Mouse (Mus musculus) midbrain, postnatal 0 days (tissue): ENCODE data around the gene Tspan31. TPM values are rescaled to one million over a fixed set of nuclear protein-coding genes. Genes with fewer than 3 reads are reported as not detected.

ENCODE experiments used
- ATAC-seq: fragments of 200-750 bp; cut with Nextera tagmentation; 2 replicates; pipeline ENCODE4 v1.8.0; 2017; ENCODE audit warnings: moderate number of reproducible peaks, mild to moderate bottlenecking, moderate TSS enrichment, moderate library complexity; ENCODE audit not compliant: low FRiP score
- DNase-seq: peaks from one replicate; pipeline ENCODE4 v3.0.0-alpha.2; 2015; ENCODE audit warnings: low spot score
- H3K27ac ChIP-seq: fragments of 300-500 bp; sonication (generic); 2 replicates; pipeline ENCODE4 v1.5.1; 2014; ENCODE audit warnings: low read depth, mild to moderate bottlenecking, low read length, mixed read lengths
- H3K27me3 ChIP-seq: fragments of 300-500 bp; sonication (generic); 2 replicates; pipeline ENCODE4 v1.6.1; 2014; ENCODE audit warnings: low read length, control low read depth, mixed read lengths; ENCODE audit not compliant: insufficient read depth
- H3K36me3 ChIP-seq: fragments of 300-500 bp; sonication (generic); 2 replicates; pipeline ENCODE4 v1.6.1; 2014; ENCODE audit warnings: low read length, control low read depth, mixed read lengths; ENCODE audit not compliant: insufficient read depth
- H3K4me1 ChIP-seq: fragments of 300-500 bp; sonication (generic); 2 replicates; pipeline ENCODE4 v1.6.1; 2014; ENCODE audit warnings: mild to moderate bottlenecking, control low read depth, antibody characterized with exemption, low read length, mixed read lengths; ENCODE audit not compliant: insufficient read depth
- H3K4me2 ChIP-seq: fragments of 300-500 bp; sonication (generic); 2 replicates; pipeline ENCODE4 v1.6.1; 2014; ENCODE audit warnings: low read depth, mild to moderate bottlenecking, low read length, mixed read lengths; ENCODE audit not compliant: poor library complexity, severe bottlenecking
- H3K4me3 ChIP-seq: fragments of 300-500 bp; sonication (generic); 2 replicates; pipeline ENCODE4 v1.5.1; 2014; ENCODE audit warnings: low read depth, mild to moderate bottlenecking, low read length, moderate library complexity
- H3K9ac ChIP-seq: fragments of 300-500 bp; sonication (generic); replicated peaks from 2 replicates; pipeline ENCODE4 v1.6.1; 2014; ENCODE audit warnings: mild to moderate bottlenecking, low read length, moderate library complexity, mixed read lengths; ENCODE audit not compliant: poor library complexity, severe bottlenecking
- H3K9me3 ChIP-seq: fragments of 300-500 bp; sonication (generic); 2 replicates; pipeline ENCODE4 v1.6.1; 2016; ENCODE audit warnings: low read length, control low read depth
- CTCF ChIP-seq: IDR thresholded peaks from 2 replicates; pipeline ENCODE4 v1.5.1; 2016; ENCODE audit warnings: antibody characterized with exemption, mild to moderate bottlenecking
- WGBS: fragments of 180-500 bp; shearing (Covaris S2); extraction: QIAGEN DNeasy Blood & Tissue Kit; methylation state at CpG from one replicate; pipeline ENCODE4 v1.1.7; 2014; 5-methylcytosine and 5-hydroxymethylcytosine counted together
- polyA plus RNA-seq: library from polyadenylated mRNA; unstranded; fragments of >200 nt; fragmentation: Nextera tagmentation; extraction: Ambion mirVana; gene quantifications from 2 replicates; pipeline ENCODE4 v1.2.1, GENCODE M21; 2015
- total RNA-seq: library from RNA; depleted of rRNA; stranded (reverse); fragments of >200 nt; gene quantifications from 2 replicates; pipeline ENCODE4 v1.2.3, GENCODE M21; 2014; rRNA removed

Gene Tspan31
- total RNA-seq (109 and 122 TPM in 2 replicates), polyA plus RNA-seq (101 and 104 TPM in 2 replicates)

DNA sequence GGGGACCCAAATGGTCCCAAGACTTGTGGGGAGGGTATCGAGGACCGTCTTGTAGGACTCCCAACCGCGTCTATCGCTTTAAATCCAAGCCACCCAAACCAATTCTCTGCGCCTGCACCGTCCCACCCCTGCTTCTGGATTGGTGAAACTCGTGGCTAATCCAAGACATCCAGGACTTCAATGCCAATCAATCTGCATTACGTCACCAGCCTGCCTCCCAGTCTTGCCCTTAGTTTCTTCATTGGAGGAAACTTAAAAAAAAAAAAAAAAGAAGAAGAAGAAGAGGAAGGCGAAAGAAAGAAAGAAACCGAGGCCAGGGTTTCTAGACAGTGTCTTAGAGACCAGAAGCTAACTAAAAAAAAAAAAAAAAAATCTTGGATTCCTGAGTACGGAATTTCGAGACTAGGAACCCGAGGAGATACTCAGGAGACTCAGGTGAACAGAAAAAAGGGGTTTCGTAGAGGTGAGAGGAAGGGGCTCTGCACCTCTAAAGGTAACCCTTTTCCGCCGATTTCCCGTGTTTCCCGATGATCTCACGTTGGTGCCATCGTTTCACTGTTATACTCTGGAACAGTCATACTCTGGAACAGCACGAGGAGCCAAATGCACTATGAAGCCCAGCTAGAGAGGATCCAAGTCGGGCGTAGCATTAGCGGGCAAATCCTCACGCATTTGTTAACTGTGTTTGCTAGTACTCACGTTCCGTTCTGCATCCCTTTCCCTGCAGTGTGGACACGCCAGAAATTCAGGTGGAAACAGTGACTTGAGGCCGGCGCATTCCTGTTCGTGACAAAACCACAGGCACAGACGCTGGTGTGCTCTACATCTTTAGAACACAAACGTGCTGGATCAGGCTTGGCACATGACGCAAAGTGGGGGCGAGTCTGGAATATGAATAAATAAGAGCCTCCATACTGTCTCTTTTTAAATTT lies at the start of gene Tspan31:
Gene Tspan31 (minus strand): TSS at position 75 of the 932 bp plus-strand sequence.
- Histone ChIP-seq H3K4me1 (peaks cover 4% of the 10 kb centered on the region; the same call in 1 of the 2 replicates), H3K4me3 (peak within 1 kb of the TSS; percentile 45), H3K27ac (peak within 1 kb of the TSS; percentile 85), H3K36me3 (peaks cover 28% of the 10 kb centered on the region), H3K4me2 (peak within 1 kb of the TSS; percentile 87), H3K27me3 (no peaks in the 10 kb centered on the region), H3K9me3 (no peaks in the 10 kb centered on the region), H3K9ac (peak within 1 kb of the TSS; percentile 59)
- ATAC-seq (peak; percentile 91), DNase-seq (peak; percentile 99)
- TF ChIP-seq CTCF = no peak
- WGBS = under 1% methylated on average over 36 of the region's 36 CpGs

GRCm38 (mm10) chr10:127119229-127119628 lies 49.2 kb upstream of the Tspan31 start:
- ATAC-seq = no peak
- H3K27me3 ChIP-seq = no peaks in the 10 kb centered on the region
- no peak overlapping the region for H3K27ac ChIP-seq
- TF ChIP-seq CTCF = no peak
- no peak overlapping the region for H3K9ac ChIP-seq
- no peak for DNase-seq
- H3K4me2 ChIP-seq = no peak overlapping the region
- no peak overlapping the region for H3K4me3 ChIP-seq
- peaks cover 16% of the 10 kb centered on the region for H3K36me3 ChIP-seq
- no peaks in the 10 kb centered on the region for H3K9me3 ChIP-seq
- no peaks in the 10 kb centered on the region for H3K4me1 ChIP-seq
- WGBS = 98% methylated on average over 10 of the region's 10 CpGs

DNA sequence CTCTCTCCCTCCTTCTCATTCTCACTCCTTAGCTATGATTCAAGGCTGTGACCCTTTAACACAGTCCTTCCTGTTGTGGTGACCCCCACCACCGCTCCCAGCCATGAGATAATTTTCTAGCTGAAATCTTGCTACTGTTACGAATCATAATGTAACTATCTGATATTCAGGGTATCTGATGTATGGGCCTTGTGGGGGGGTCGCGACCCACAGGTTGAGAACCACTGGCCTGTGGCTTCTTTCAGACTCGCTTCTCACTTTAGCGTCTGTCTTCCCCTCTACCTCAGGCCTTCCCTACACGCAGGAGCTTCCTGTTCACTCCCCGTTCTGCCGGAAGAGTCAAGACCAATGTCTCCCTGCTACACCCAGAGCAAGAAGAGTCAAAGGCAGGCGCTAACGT lies 48.4 kb upstream of the Tspan31 start:
- H3K27ac ChIP-seq = no peak overlapping the region
- H3K9me3 ChIP-seq = no peaks in the 10 kb centered on the region
- H3K4me2 ChIP-seq = no peak overlapping the region
- no peaks in the 10 kb centered on the region for H3K27me3 ChIP-seq
- peaks cover 16% of the 10 kb centered on the region for H3K36me3 ChIP-seq
- H3K4me3 ChIP-seq = no peak overlapping the region
- no peak overlapping the region for H3K9ac ChIP-seq
- ATAC-seq (no peak), DNase-seq (no peak)
- no peak for TF ChIP-seq CTCF
- no peaks in the 10 kb centered on the region for H3K4me1 ChIP-seq
- 93% methylated on average over 11 of the region's 11 CpGs for WGBS

- peaks cover 23% of the 10 kb centered on the region for H3K36me3 ChIP-seq
- no peak for DNase-seq
- H3K4me1 ChIP-seq = no peaks in the 10 kb centered on the region
- H3K9ac ChIP-seq = no peak overlapping the region
- WGBS = 80% methylated on average over 2 of the region's 2 CpGs
- peak; percentile 61 for TF ChIP-seq CTCF
- no peaks in the 10 kb centered on the region for H3K27me3 ChIP-seq
- no peak overlapping the region for H3K4me3 ChIP-seq
- no peak overlapping the region for H3K4me2 ChIP-seq
- H3K9me3 ChIP-seq = no peaks in the 10 kb centered on the region
- H3K27ac ChIP-seq = no peak overlapping the region
- ATAC-seq = no peak
These were observed 45.0 kb upstream of the Tspan31 start for GRCm38 (mm10) chr10:127115068-127115467.

GRCm38 (mm10) chr10:127114408-127114807 lies 44.3 kb upstream of the Tspan31 start:
- H3K4me2 ChIP-seq = no peak overlapping the region
- H3K27me3 ChIP-seq = no peaks in the 10 kb centered on the region
- TF ChIP-seq CTCF = no peak
- H3K36me3 ChIP-seq = peaks cover 23% of the 10 kb centered on the region
- H3K27ac ChIP-seq = no peak overlapping the region
- H3K4me1 ChIP-seq = no peaks in the 10 kb centered on the region
- ATAC-seq (no peak), DNase-seq (no peak)
- no peak overlapping the region for H3K4me3 ChIP-seq
- H3K9ac ChIP-seq = no peak overlapping the region
- no peaks in the 10 kb centered on the region for H3K9me3 ChIP-seq
- WGBS = 91% methylated on average over 11 of the region's 11 CpGs
